Mouse (Mus musculus) cerebellum, adult 2 months (tissue): ENCODE results near the gene Cmtm7. TPM values are rescaled to one million over a fixed set of nuclear protein-coding genes. Genes with fewer than 3 reads are reported as not detected.

ENCODE experiments used
- DNase-seq, 2 experiments: peaks; one replicate each; pipeline ENCODE4 v3.0.0; 2021
- H3K27ac ChIP-seq: fragments of 200-500 bp; 2 replicates; pipeline ENCODE4 v1.5.1; 2012; ENCODE audit warnings: low read length, control low read depth, inconsistent platforms; ENCODE audit not compliant: insufficient read depth
- H3K27me3 ChIP-seq: fragments of 200-500 bp; 2 replicates; pipeline ENCODE4 v1.6.1; 2012; ENCODE audit warnings: inconsistent platforms, mild to moderate bottlenecking, low read length, moderate library complexity; ENCODE audit not compliant: control insufficient read depth, insufficient read depth
- H3K4me1 ChIP-seq: fragments of 200-500 bp; 2 replicates; pipeline ENCODE4 v1.6.1; 2011; ENCODE audit warnings: low read length; ENCODE audit not compliant: control insufficient read depth, insufficient read depth
- H3K4me3 ChIP-seq: fragments of 200-500 bp; replicated peaks from 2 replicates; pipeline ENCODE3; 2011; ENCODE audit warnings: mild to moderate bottlenecking, low read depth, low read length, control low read depth; ENCODE audit not compliant: insufficient read depth
- CTCF ChIP-seq: fragments of 200-500 bp; IDR thresholded peaks from 2 replicates; pipeline ENCODE4 v1.5.1; 2011; ENCODE audit warnings: low read depth, mild to moderate bottlenecking, control low read depth, low read length, moderate library complexity, borderline replicate concordance; ENCODE audit not compliant: insufficient read depth
- POLR2A ChIP-seq: fragments of 200-500 bp; IDR thresholded peaks from 2 replicates; pipeline ENCODE4 v1.6.1; 2011; ENCODE audit warnings: low read length, control low read depth, borderline replicate concordance; ENCODE audit not compliant: insufficient read depth
- WGBS: fragments of 180-500 bp; shearing (Covaris S2); methylation state at CpG from one replicate; pipeline ENCODE4 v1.1.7; 2018; 5-methylcytosine and 5-hydroxymethylcytosine counted together
- polyA plus RNA-seq: library from polyadenylated mRNA; depleted of rRNA; stranded (reverse); fragments of >200 nt; gene quantifications from 2 replicates; pipeline ENCODE4 v1.2.3, GENCODE M21; 2012

The Cmtm7 gene
- polyA plus RNA-seq, 1 experiment, result 9.4 TPM

- no peaks in the 10 kb centered on the region for H3K4me1 ChIP-seq
- H3K27me3 ChIP-seq, result no peaks in the 10 kb centered on the region
- TF ChIP-seq CTCF (no peak), POLR2A (no peak)
- WGBS, result 88% methylated on average over 5 of the region's 5 CpGs
- no peak overlapping the region for H3K27ac ChIP-seq
- H3K4me3 ChIP-seq, result no peak overlapping the region
- no peak for DNase-seq
These were observed 22.9 kb downstream of the Cmtm7 start for GRCm38 (mm10) chr9:114758801-114759200.

GRCm38 (mm10) chr9:114758272-114758671 lies 23.4 kb downstream of the Cmtm7 start:
- WGBS, result 84% methylated on average over 7 of the region's 7 CpGs
- Histone ChIP-seq H3K27ac (no peak overlapping the region), H3K27me3 (no peaks in the 10 kb centered on the region), H3K4me1 (no peaks in the 10 kb centered on the region), H3K4me3 (no peak overlapping the region)
- no peak for DNase-seq
- TF ChIP-seq POLR2A (no peak), CTCF (no peak)

GRCm38 (mm10) chr9:114752863-114753484 lies 28.7 kb downstream of the Cmtm7 start:
- Histone ChIP-seq H3K27me3 (no peaks in the 10 kb centered on the region), H3K27ac (0 out of 2 replicates have a peak overlapping the region, but pooled peaks have one; percentile 26), H3K4me1 (0 out of 2 replicates have a peak, but pooled peaks cover 2% of the 10 kb centered on the region), H3K4me3 (peak overlapping the region; percentile 72)
- WGBS, result under 1% methylated on average over 36 of the region's 36 CpGs
- TF ChIP-seq POLR2A (0 out of 2 replicates have a peak, but pooled peaks have one; percentile 15), CTCF (peak; percentile 92)
- DNase-seq, result peak; percentile 88 to 93

- Histone ChIP-seq H3K4me1 (0 out of 2 replicates have a peak, but pooled peaks cover 2% of the 10 kb centered on the region), H3K27me3 (no peaks in the 10 kb centered on the region), H3K4me3 (peak overlapping the region; percentile 72), H3K27ac (no peak overlapping the region)
- no peak for TF ChIP-seq POLR2A
- no peak for TF ChIP-seq CTCF
- no peak for DNase-seq
- 54% methylated on average over 9 of the region's 9 CpGs for WGBS
These were observed 29.3 kb downstream of the Cmtm7 start for GRCm38 (mm10) chr9:114752311-114752710.

GRCm38 (mm10) chr9:114751582-114751981 lies 30.1 kb downstream of the Cmtm7 start:
- Histone ChIP-seq H3K27ac (no peak overlapping the region), H3K4me3 (no peak overlapping the region), H3K4me1 (0 out of 2 replicates have a peak, but pooled peaks cover 2% of the 10 kb centered on the region), H3K27me3 (no peaks in the 10 kb centered on the region)
- no peak for DNase-seq
- TF ChIP-seq CTCF, result no peak
- TF ChIP-seq POLR2A, result no peak
- WGBS, result 78% methylated on average over 3 of the region's 3 CpGs

- 0 out of 2 replicates have a peak, but pooled peaks cover under 1% of the 10 kb centered on the region for H3K4me1 ChIP-seq
- TF ChIP-seq POLR2A, result no peak
- TF ChIP-seq CTCF, result no peak
- H3K27ac ChIP-seq, result no peak overlapping the region
- H3K27me3 ChIP-seq, result no peaks in the 10 kb centered on the region
- no peak for DNase-seq
- WGBS, result 73% methylated on average over 12 of the region's 12 CpGs
- H3K4me3 ChIP-seq, result no peak overlapping the region
These were observed 34.2 kb downstream of the Cmtm7 start for GRCm38 (mm10) chr9:114747466-114747865.

- Histone ChIP-seq H3K27ac (no peak overlapping the region), H3K4me3 (no peak overlapping the region), H3K4me1 (no peaks in the 10 kb centered on the region), H3K27me3 (no peaks in the 10 kb centered on the region)
- no peak for DNase-seq
- TF ChIP-seq CTCF, result no peak
- no peak for TF ChIP-seq POLR2A
- 59% methylated on average over 10 of the region's 10 CpGs for WGBS
These were observed 34.6 kb downstream of the Cmtm7 start for GRCm38 (mm10) chr9:114747012-114747411.

GRCm38 (mm10) chr9:114745654-114746053 lies 36.0 kb downstream of the Cmtm7 start:
- no peak for DNase-seq
- WGBS, result 38% methylated on average over 4 of the region's 4 CpGs
- Histone ChIP-seq H3K4me3 (no peak overlapping the region), H3K27me3 (no peaks in the 10 kb centered on the region), H3K27ac (no peak overlapping the region), H3K4me1 (no peaks in the 10 kb centered on the region)
- TF ChIP-seq POLR2A, result no peak
- TF ChIP-seq CTCF, result no peak
